Mouse (Mus musculus) lung, postnatal 0 days (tissue): ENCODE data around the gene Cfd. TPM values are rescaled to one million over a fixed set of nuclear protein-coding genes. Genes with fewer than 3 reads are reported as not detected.

Source experiments
- ATAC-seq: fragments of 200-750 bp; cut with Nextera tagmentation; 2 replicates; pipeline ENCODE4 v1.8.0; 2017; ENCODE audit warnings: moderate library complexity
- DNase-seq: peaks from one replicate; pipeline ENCODE4 v3.0.0-alpha.2; 2016; ENCODE audit warnings: low spot score
- H3K27ac ChIP-seq: fragments of 300-500 bp; sonication (generic); 2 replicates; pipeline ENCODE4 v1.5.1; 2014; ENCODE audit warnings: antibody characterized with exemption, mild to moderate bottlenecking, low read length, mixed read lengths
- H3K27me3 ChIP-seq: fragments of 300-500 bp; sonication (generic); replicated peaks from 2 replicates; pipeline ENCODE4 v1.6.1; 2014; ENCODE audit warnings: low read length, mixed read lengths; ENCODE audit not compliant: insufficient read depth
- H3K36me3 ChIP-seq: fragments of 300-500 bp; sonication (generic); 2 replicates; pipeline ENCODE4 v1.6.1; 2014; ENCODE audit warnings: low read length, mixed read lengths; ENCODE audit not compliant: insufficient read depth
- H3K4me1 ChIP-seq: fragments of 300-500 bp; sonication (generic); 2 replicates; pipeline ENCODE4 v1.6.1; 2014; ENCODE audit warnings: antibody characterized with exemption, low read depth, low read length, mixed read lengths; ENCODE audit not compliant: insufficient read depth
- H3K4me2 ChIP-seq: fragments of 300-500 bp; sonication (generic); replicated peaks from 2 replicates; pipeline ENCODE4 v1.6.1; 2014; ENCODE audit warnings: low read depth, mild to moderate bottlenecking, low read length, moderate library complexity, mixed read lengths
- H3K4me3 ChIP-seq: fragments of 300-500 bp; sonication (generic); 2 replicates; pipeline ENCODE4 v1.5.1; 2014; ENCODE audit warnings: low read depth, low read length
- H3K9ac ChIP-seq: fragments of 300-500 bp; sonication (generic); replicated peaks from 2 replicates; pipeline ENCODE4 v1.6.1; 2014; ENCODE audit warnings: low read depth, mild to moderate bottlenecking
- H3K9me3 ChIP-seq: fragments of 300-500 bp; sonication (generic); 2 replicates; pipeline ENCODE4 v1.6.1; 2016; ENCODE audit warnings: low read length, mixed read lengths
- CTCF ChIP-seq: IDR thresholded peaks from 2 replicates; pipeline ENCODE4 v1.5.1; 2016; ENCODE audit warnings: antibody characterized with exemption, mild to moderate bottlenecking
- EP300 ChIP-seq: IDR thresholded peaks from 2 replicates; pipeline ENCODE4 v1.6.1; 2016; ENCODE audit warnings: antibody characterized with exemption, mild to moderate bottlenecking, control low read depth
- WGBS: fragments of 180-500 bp; shearing (Covaris S2); extraction: QIAGEN DNeasy Blood & Tissue Kit; methylation state at CpG from one replicate; pipeline ENCODE4 v1.1.7; 2014; 5-methylcytosine and 5-hydroxymethylcytosine counted together
- polyA plus RNA-seq: library from polyadenylated mRNA; unstranded; fragments of >200 nt; fragmentation: Nextera tagmentation; extraction: Ambion mirVana; gene quantifications from 2 replicates; pipeline ENCODE4 v1.2.1, GENCODE M21; 2015

Cfd gene
- polyA plus RNA-seq, 1 experiment from 2014 or later, result not detected

DNA sequence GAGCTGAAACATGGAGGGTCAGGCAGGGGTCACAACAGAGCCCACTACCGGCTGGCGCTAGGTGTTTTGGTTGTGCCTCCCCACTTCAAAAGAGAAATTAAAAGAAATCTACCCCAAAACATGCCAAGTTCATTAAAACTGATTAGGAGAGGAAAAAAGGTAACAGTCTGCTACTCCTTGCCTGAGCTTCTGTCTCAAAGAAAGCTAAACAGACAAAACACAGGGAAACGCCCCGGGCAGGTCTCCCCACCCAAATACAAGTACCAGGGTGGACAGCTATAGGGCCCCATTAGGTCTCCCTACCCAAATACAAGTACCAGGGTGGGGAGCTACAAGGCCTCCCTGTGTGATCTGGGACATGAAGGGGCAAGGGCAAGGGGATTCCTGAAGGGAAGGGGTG lies 19.9 kb downstream of the Cfd start, which contains the start of gene Gm26602:
Gm26602 (plus strand) TSS at position 301 of the 400 bp plus-strand sequence.
- Histone ChIP-seq H3K27me3 (no peaks in the 10 kb centered on the region), H3K27ac (peak within 1 kb of the TSS; percentile 4; the same call in 1 of the 2 replicates), H3K4me1 (peaks cover 4% of the 10 kb centered on the region; the same call in 1 of the 2 replicates), H3K36me3 (peaks cover 15% of the 10 kb centered on the region; the same call in 1 of the 2 replicates), H3K4me2 (no peak within 1 kb of the TSS), H3K9me3 (no peaks in the 10 kb centered on the region), H3K4me3 (no peak within 1 kb of the TSS), H3K9ac (no peak within 1 kb of the TSS)
- DNase-seq, result no peak
- WGBS, result 91% methylated on average over 4 of the region's 4 CpGs
- TF ChIP-seq EP300, result no peak
- TF ChIP-seq CTCF, result no peak
- ATAC-seq, result no peak

- no peak overlapping the region for H3K9ac ChIP-seq
- H3K27me3 ChIP-seq, result no peaks in the 10 kb centered on the region
- no peak overlapping the region for H3K4me3 ChIP-seq
- H3K9me3 ChIP-seq, result no peaks in the 10 kb centered on the region
- 0 out of 2 replicates have a peak, but pooled peaks cover 10% of the 10 kb centered on the region for H3K36me3 ChIP-seq
- WGBS, result 67% methylated on average over 17 of the region's 20 CpGs
- no peak for ATAC-seq
- H3K4me1 ChIP-seq, result peaks cover 11% of the 10 kb centered on the region; the same call in 1 of the 2 replicates
- DNase-seq, result no peak
- H3K27ac ChIP-seq, result no peak overlapping the region
- TF ChIP-seq EP300, result no peak
- no peak for TF ChIP-seq CTCF
- H3K4me2 ChIP-seq, result no peak overlapping the region
These were observed 21.8 kb downstream of the Cfd start for GRCm38 (mm10) chr10:79912412-79912811.

DNA sequence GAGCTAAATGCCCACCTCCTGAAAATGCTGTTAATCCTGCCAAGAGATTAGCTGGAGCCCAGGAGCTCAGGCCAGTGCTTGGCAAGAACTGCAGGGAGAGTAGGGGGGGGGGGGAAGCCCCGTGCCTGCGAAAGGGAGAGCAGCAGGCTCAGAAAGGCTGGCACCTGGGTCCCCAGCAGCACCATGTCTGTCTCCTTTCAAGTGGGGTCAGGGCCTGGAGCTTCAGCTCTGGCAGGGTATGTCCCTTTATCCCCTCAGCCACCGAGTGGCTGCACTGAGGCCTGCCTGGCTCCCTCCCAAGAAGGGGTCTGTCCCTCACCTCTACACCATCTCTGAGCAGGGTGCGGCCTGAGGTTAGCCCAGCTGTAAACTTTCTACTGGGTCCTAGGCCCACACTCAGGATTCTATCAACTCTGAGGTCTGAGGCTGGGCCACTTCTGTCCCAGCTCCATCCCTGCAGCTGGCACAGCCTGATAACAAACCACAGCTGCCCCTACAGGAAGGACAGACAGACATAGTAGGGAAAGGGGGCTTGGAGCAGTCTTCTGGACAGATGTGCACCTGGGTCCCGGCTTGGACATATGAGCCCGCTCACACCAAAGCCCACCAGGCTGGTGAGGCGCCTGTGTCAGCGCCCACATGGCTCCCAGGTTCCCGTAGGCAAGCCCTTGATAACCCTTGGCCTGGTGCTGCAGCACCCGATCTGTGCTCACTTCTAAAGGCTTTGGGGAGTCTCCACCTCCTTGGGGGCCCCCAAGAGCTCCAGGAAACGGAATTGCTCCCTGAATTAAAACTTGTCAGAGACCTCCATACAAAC lies 23.7 kb downstream of the Cfd start:
- H3K9me3 ChIP-seq, result no peaks in the 10 kb centered on the region
- no peak for ATAC-seq
- H3K27ac ChIP-seq, result peak overlapping the region; percentile 54
- 63% methylated on average over 9 of the region's 11 CpGs for WGBS
- TF ChIP-seq EP300, result no peak
- no peak for TF ChIP-seq CTCF
- H3K4me1 ChIP-seq, result peaks cover 17% of the 10 kb centered on the region; the same call in 1 of the 2 replicates
- H3K4me3 ChIP-seq, result no peak overlapping the region
- no peak for DNase-seq
- H3K36me3 ChIP-seq, result 0 out of 2 replicates have a peak, but pooled peaks cover 10% of the 10 kb centered on the region
- no peak overlapping the region for H3K4me2 ChIP-seq
- peak overlapping the region; percentile 12; the same call in 1 of the 2 replicates for H3K9ac ChIP-seq
- H3K27me3 ChIP-seq, result peaks cover 6% of the 10 kb centered on the region; the same call in 1 of the 2 replicates

- H3K4me3 ChIP-seq, result no peak overlapping the region
These were observed 24.4 kb downstream of the Cfd start for GRCm38 (mm10) chr10:79914948-79915596.

DNA sequence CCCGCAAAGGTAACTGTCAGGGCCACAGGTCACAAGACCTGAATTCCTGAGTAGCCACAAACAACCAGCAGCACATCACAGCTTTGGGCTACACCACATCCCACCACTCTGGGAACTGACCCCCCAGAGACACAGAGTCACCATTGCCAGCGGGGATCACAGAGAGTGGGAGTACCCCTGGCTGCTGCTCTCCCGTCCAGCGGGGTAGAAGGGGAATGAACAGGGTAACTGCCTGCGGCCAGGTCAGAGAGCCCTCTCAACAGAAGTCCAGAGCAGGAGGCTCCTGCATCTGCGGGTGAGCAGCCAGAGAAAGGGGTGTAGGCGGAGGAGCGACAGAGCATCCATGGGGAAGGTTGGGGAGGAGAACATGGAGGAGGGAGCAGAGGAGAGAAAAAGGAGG lies 25.4 kb downstream of the Cfd start:
- peak overlapping the region; percentile 76 for H3K4me3 ChIP-seq
- ATAC-seq, result no peak
- TF ChIP-seq CTCF, result no peak
- no peak for TF ChIP-seq EP300
- 6% methylated on average over 8 of the region's 8 CpGs for WGBS
- H3K36me3 ChIP-seq, result 0 out of 2 replicates have a peak, but pooled peaks cover 10% of the 10 kb centered on the region
- no peaks in the 10 kb centered on the region for H3K9me3 ChIP-seq
- peaks cover 18% of the 10 kb centered on the region for H3K27me3 ChIP-seq
- H3K27ac ChIP-seq, result peak overlapping the region; percentile 82
- peak overlapping the region; percentile 88 for H3K4me2 ChIP-seq
- no peak for DNase-seq
- peaks cover 14% of the 10 kb centered on the region; the same call in 1 of the 2 replicates for H3K4me1 ChIP-seq
- peak overlapping the region; percentile 92 for H3K9ac ChIP-seq

More at GRCm38 (mm10) chr10:79914948-79915596, 24.4 kb downstream of the Cfd start:
- no peaks in the 10 kb centered on the region for H3K9me3 ChIP-seq
- H3K27ac ChIP-seq, result peak overlapping the region; percentile 54
- TF ChIP-seq CTCF (no peak), EP300 (no peak)
- ATAC-seq (peak; percentile 52), DNase-seq (peak; percentile 82)
- H3K4me2 ChIP-seq, result no peak overlapping the region
- 46% methylated on average over 7 of the region's 7 CpGs for WGBS
- H3K9ac ChIP-seq, result no peak overlapping the region
- H3K36me3 ChIP-seq, result 0 out of 2 replicates have a peak, but pooled peaks cover 10% of the 10 kb centered on the region
- peaks cover 14% of the 10 kb centered on the region; the same call in 1 of the 2 replicates for H3K4me1 ChIP-seq
- H3K27me3 ChIP-seq, result peaks cover 8% of the 10 kb centered on the region; the same call in 1 of the 2 replicates
